Mouse (Mus musculus): ENCODE results near the gene Lrp5. TPM values are rescaled to one million over a fixed set of nuclear protein-coding genes. Genes with fewer than 3 reads are reported as not detected.

Lrp5 gene
- polyA plus RNA-seq, 1 experiment from 2014 or later, result 5.2 TPM

- Histone ChIP-seq H3K9me3 (replicated peaks; ENCODE audit: control insufficient read depth, low read length) (no peaks in the 10 kb centered on the region), H3K4me1 (ENCODE audit: control insufficient read depth, insufficient read depth, low read length) (no peaks in the 10 kb centered on the region), H3K27me3 (ENCODE audit: control insufficient read depth, insufficient read depth, low read length) (no peaks in the 10 kb centered on the region), H3K4me3 (ENCODE audit: low read depth, low read length) (peak overlapping the region; percentile 21), H3K9ac (replicated peaks; ENCODE audit: low read length) (peak overlapping the region; percentile 38; the same call in 1 of the 2 replicates), H3K27ac (replicated peaks; ENCODE audit: low read depth, low read length) (no peak overlapping the region), H3K36me3 (replicated peaks; ENCODE audit: control insufficient read depth, insufficient read depth, low read depth, low read length) (peaks cover 6% of the 10 kb centered on the region), H3K4me2 (ENCODE audit: low read depth, low read length) (peak overlapping the region; percentile 70)
- WGBS, result 36% methylated on average over 19 of the region's 19 CpGs
- peak; percentile 83 for DNase-seq (ENCODE audit: low spot score)
- peak; percentile 63 for ATAC-seq (replicated peaks; ENCODE audit: insufficient number of reproducible peaks, low FRiP score, low TSS enrichment, low read depth)
Measured at GRCm38 (mm10) chr19:3718481-3719361, 32.4 kb upstream of the Lrp5 start.

GRCm38 (mm10) chr19:3714381-3714780 lies 28.0 kb upstream of the Lrp5 start:
- no peaks in the 10 kb centered on the region for H3K27me3 ChIP-seq (ENCODE audit: control insufficient read depth, insufficient read depth, low read length)
- ATAC-seq (replicated peaks; ENCODE audit: insufficient number of reproducible peaks, low FRiP score, low TSS enrichment, low read depth) (no peak), DNase-seq (ENCODE audit: low spot score) (no peak)
- H3K9me3 ChIP-seq (replicated peaks; ENCODE audit: control insufficient read depth, low read length), result no peaks in the 10 kb centered on the region
- 88% methylated on average over 6 of the region's 6 CpGs for WGBS
- H3K27ac ChIP-seq (replicated peaks; ENCODE audit: low read depth, low read length), result no peak overlapping the region
- H3K36me3 ChIP-seq (replicated peaks; ENCODE audit: control insufficient read depth, insufficient read depth, low read depth, low read length), result peaks cover 6% of the 10 kb centered on the region
- no peak overlapping the region for H3K9ac ChIP-seq (replicated peaks; ENCODE audit: low read length)
- H3K4me3 ChIP-seq (ENCODE audit: low read depth, low read length), result no peak overlapping the region
- 0 out of 2 replicates have a peak, but pooled peaks cover 2% of the 10 kb centered on the region for H3K4me1 ChIP-seq (ENCODE audit: control insufficient read depth, insufficient read depth, low read length)
- H3K4me2 ChIP-seq (ENCODE audit: low read depth, low read length), result no peak overlapping the region

DNA sequence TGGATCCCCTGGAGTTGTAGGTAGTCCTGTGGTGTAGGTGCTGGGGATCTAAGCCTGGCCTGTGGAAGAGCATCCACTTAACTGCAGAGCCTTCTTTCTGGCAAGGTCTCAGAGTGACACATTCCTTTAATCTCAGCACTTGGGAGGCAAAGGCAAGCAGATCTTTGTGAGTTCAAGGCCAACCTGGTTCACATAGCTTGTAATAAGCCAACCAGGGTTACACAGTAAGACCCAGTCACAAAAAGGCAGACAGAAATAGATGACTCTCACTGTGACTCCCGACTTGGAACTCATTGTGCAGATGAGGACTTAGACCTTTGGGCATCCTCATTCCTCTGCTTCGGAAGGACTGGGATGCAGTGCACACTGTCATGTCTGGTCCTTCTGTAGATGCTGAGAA lies 24.1 kb upstream of the Lrp5 start:
- ATAC-seq (replicated peaks; ENCODE audit: insufficient number of reproducible peaks, low FRiP score, low TSS enrichment, low read depth) (no peak), DNase-seq (ENCODE audit: low spot score) (no peak)
- 89% methylated on average over 2 of the region's 2 CpGs for WGBS
- no peaks in the 10 kb centered on the region for H3K27me3 ChIP-seq (ENCODE audit: control insufficient read depth, insufficient read depth, low read length)
- H3K27ac ChIP-seq (replicated peaks; ENCODE audit: low read depth, low read length), result no peak overlapping the region
- peaks cover 6% of the 10 kb centered on the region; the same call in 1 of the 2 replicates for H3K4me1 ChIP-seq (ENCODE audit: control insufficient read depth, insufficient read depth, low read length)
- H3K9me3 ChIP-seq (replicated peaks; ENCODE audit: control insufficient read depth, low read length), result no peaks in the 10 kb centered on the region
- H3K9ac ChIP-seq (replicated peaks; ENCODE audit: low read length), result no peak overlapping the region
- no peak overlapping the region for H3K4me3 ChIP-seq (ENCODE audit: low read depth, low read length)
- H3K36me3 ChIP-seq (replicated peaks; ENCODE audit: control insufficient read depth, insufficient read depth, low read depth, low read length), result no peaks in the 10 kb centered on the region
- no peak overlapping the region for H3K4me2 ChIP-seq (ENCODE audit: low read depth, low read length)

GRCm38 (mm10) chr19:3709013-3709787 lies 22.8 kb upstream of the Lrp5 start:
- no peak for DNase-seq (ENCODE audit: low spot score)
- H3K4me1 ChIP-seq (ENCODE audit: control insufficient read depth, insufficient read depth, low read length), result peaks cover 6% of the 10 kb centered on the region; the same call in 1 of the 2 replicates
- H3K36me3 ChIP-seq (replicated peaks; ENCODE audit: control insufficient read depth, insufficient read depth, low read depth, low read length), result no peaks in the 10 kb centered on the region
- WGBS, result 47% methylated on average over 10 of the region's 10 CpGs
- ATAC-seq (replicated peaks; ENCODE audit: insufficient number of reproducible peaks, low FRiP score, low TSS enrichment, low read depth), result no peak
- peak overlapping the region; percentile 77 for H3K9ac ChIP-seq (replicated peaks; ENCODE audit: low read length)
- no peaks in the 10 kb centered on the region for H3K27me3 ChIP-seq (ENCODE audit: control insufficient read depth, insufficient read depth, low read length)
- peak overlapping the region; percentile 74 for H3K4me3 ChIP-seq (ENCODE audit: low read depth, low read length)
- peak overlapping the region; percentile 52 for H3K4me2 ChIP-seq (ENCODE audit: low read depth, low read length)
- H3K9me3 ChIP-seq (replicated peaks; ENCODE audit: control insufficient read depth, low read length), result no peaks in the 10 kb centered on the region
- H3K27ac ChIP-seq (replicated peaks; ENCODE audit: low read depth, low read length), result no peak overlapping the region

DNA sequence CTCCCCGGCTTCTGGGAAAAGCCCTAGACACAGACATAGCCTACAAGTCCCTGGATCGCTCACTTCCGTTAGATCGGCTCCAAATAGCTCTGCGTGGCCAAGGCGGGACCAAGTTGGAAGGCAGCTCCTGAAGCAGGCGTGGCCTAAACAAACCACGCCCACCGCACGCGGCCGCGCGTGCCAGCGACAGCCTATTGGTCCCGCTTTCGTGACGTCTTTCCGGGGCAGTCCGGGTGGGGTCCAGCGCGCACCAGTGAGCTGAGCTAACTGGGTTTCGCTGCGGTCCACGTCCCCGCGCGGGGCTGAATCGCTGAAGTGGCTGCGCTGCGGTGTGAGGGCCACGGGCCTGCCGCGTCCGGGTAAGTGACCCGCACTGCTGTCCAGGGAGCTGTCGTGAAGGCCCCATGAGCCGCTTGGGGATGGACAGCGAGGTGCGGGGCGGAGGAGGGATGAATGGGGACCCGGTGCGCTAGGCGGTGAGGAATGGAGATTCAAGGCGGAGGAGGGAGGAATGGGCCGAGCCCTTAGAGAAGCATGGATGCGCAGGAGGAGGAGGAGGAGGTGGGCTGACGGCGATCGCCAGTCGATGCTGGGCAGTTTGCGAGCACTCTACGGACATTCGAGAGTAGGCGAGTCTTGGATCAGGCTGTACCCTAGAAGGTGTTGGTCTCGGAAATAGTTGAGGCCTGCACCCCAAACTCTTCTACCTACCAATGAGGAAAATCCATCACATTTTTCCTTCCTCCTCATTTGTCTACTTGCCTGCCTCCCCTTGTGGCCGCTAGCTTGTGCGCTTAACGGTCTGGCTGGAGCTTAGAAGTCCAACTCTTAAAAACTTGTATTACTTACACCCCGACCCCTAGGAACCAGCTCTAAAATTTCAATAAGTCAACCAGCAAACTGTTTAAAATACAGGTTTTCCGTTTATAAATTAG lies 22.0 kb upstream of the Lrp5 start, which contains the start of gene 1810055G02Rik:
Gene 1810055G02Rik (plus strand): TSS at position 216 of the 935 bp plus-strand sequence.
- Histone ChIP-seq H3K9me3 (replicated peaks; ENCODE audit: control insufficient read depth, low read length) (no peaks in the 10 kb centered on the region), H3K9ac (replicated peaks; ENCODE audit: low read length) (peak within 1 kb of the TSS; percentile 77), H3K4me2 (ENCODE audit: low read depth, low read length) (peak within 1 kb of the TSS; percentile 75), H3K27ac (replicated peaks; ENCODE audit: low read depth, low read length) (peak within 1 kb of the TSS; percentile 48), H3K4me3 (ENCODE audit: low read depth, low read length) (peak within 1 kb of the TSS; percentile 74), H3K4me1 (ENCODE audit: control insufficient read depth, insufficient read depth, low read length) (peaks cover 6% of the 10 kb centered on the region; the same call in 1 of the 2 replicates), H3K27me3 (ENCODE audit: control insufficient read depth, insufficient read depth, low read length) (no peaks in the 10 kb centered on the region), H3K36me3 (replicated peaks; ENCODE audit: control insufficient read depth, insufficient read depth, low read depth, low read length) (no peaks in the 10 kb centered on the region)
- under 1% methylated on average over 61 of the region's 61 CpGs for WGBS
- ATAC-seq (replicated peaks; ENCODE audit: insufficient number of reproducible peaks, low FRiP score, low TSS enrichment, low read depth) (peak; percentile 95), DNase-seq (ENCODE audit: low spot score) (peak; percentile 97)

DNA sequence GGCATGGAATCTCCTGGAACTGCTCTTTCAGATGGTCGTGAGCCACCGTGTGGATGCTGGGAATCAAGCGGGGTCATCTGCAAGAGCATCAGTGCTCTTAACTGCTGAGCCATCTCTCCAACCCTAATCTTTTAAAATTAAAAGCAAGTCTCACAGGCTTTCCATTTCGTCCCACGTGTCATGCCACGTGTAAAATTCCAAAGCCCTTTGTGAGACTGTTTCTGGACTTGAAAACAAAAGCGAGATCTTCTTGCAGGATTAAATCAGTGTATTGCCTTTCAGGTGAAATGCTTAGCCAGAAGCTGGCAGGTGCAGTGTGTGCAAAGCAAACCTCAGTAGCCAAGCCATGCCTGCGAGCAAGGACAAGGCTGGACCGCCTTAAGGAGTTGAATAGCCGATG lies 21.2 kb upstream of the Lrp5 start:
- H3K9ac ChIP-seq (replicated peaks; ENCODE audit: low read length), result peak overlapping the region; percentile 67
- 48% methylated on average over 10 of the region's 10 CpGs for WGBS
- H3K4me3 ChIP-seq (ENCODE audit: low read depth, low read length), result peak overlapping the region; percentile 74
- ATAC-seq (replicated peaks; ENCODE audit: insufficient number of reproducible peaks, low FRiP score, low TSS enrichment, low read depth), result no peak
- H3K27me3 ChIP-seq (ENCODE audit: control insufficient read depth, insufficient read depth, low read length), result no peaks in the 10 kb centered on the region
- peak; percentile 21 for DNase-seq (ENCODE audit: low spot score)
- H3K27ac ChIP-seq (replicated peaks; ENCODE audit: low read depth, low read length), result peak overlapping the region; percentile 48; the same call in 1 of the 2 replicates
- H3K4me1 ChIP-seq (ENCODE audit: control insufficient read depth, insufficient read depth, low read length), result peaks cover 6% of the 10 kb centered on the region; the same call in 1 of the 2 replicates
- H3K9me3 ChIP-seq (replicated peaks; ENCODE audit: control insufficient read depth, low read length), result no peaks in the 10 kb centered on the region
- H3K36me3 ChIP-seq (replicated peaks; ENCODE audit: control insufficient read depth, insufficient read depth, low read depth, low read length), result no peaks in the 10 kb centered on the region
- H3K4me2 ChIP-seq (ENCODE audit: low read depth, low read length), result peak overlapping the region; percentile 75

DNA sequence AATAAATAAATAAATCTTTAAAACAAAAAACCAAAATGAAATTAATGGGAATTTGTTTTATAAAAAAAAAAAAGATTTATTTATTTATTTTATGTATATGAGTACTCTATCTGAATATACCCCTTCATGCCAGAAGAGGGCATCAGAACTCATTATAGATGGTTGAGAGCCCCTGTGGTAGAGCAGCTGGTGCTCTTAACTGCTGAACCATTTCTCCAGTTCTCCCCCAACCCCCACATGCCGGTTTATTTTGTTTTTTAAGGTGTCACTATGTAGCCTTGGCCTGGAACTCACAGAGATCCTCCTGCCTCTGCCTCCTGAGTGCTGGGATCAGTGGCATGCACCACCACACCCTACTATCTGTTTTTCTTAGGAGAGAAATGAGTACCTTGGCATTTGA lies 19.9 kb upstream of the Lrp5 start:
- Histone ChIP-seq H3K4me2 (ENCODE audit: low read depth, low read length) (no peak overlapping the region), H3K4me3 (ENCODE audit: low read depth, low read length) (no peak overlapping the region), H3K36me3 (replicated peaks; ENCODE audit: control insufficient read depth, insufficient read depth, low read depth, low read length) (no peaks in the 10 kb centered on the region), H3K9ac (replicated peaks; ENCODE audit: low read length) (no peak overlapping the region), H3K9me3 (replicated peaks; ENCODE audit: control insufficient read depth, low read length) (no peaks in the 10 kb centered on the region), H3K27me3 (ENCODE audit: control insufficient read depth, insufficient read depth, low read length) (no peaks in the 10 kb centered on the region), H3K4me1 (ENCODE audit: control insufficient read depth, insufficient read depth, low read length) (peaks cover 6% of the 10 kb centered on the region; the same call in 1 of the 2 replicates), H3K27ac (replicated peaks; ENCODE audit: low read depth, low read length) (no peak overlapping the region)
- DNase-seq (ENCODE audit: low spot score), result no peak
- ATAC-seq (replicated peaks; ENCODE audit: insufficient number of reproducible peaks, low FRiP score, low TSS enrichment, low read depth), result no peak
- WGBS, result 58% methylated on average over 1 of the region's 1 CpGs

Data from embryonic facial prominence, embryonic 11.5 days (tissue).